Mouse (Mus musculus) spleen, adult 2 months (tissue): ENCODE measurements around the gene Olfr1402.

Experiments used
- CTCF ChIP-seq: fragments of 200-500 bp; IDR thresholded peaks from 2 replicates; pipeline ENCODE4 v1.5.1; 2011; ENCODE audit warnings: mild to moderate bottlenecking, inconsistent platforms; ENCODE audit not compliant: insufficient read depth, insufficient read length, insufficient replicate concordance; ENCODE audit errors: extremely low read depth
- POLR2A ChIP-seq: fragments of 200-500 bp; IDR thresholded peaks from 2 replicates; pipeline ENCODE4 v1.6.1; 2011; ENCODE audit warnings: low read depth, low read length, inconsistent platforms

DNA sequence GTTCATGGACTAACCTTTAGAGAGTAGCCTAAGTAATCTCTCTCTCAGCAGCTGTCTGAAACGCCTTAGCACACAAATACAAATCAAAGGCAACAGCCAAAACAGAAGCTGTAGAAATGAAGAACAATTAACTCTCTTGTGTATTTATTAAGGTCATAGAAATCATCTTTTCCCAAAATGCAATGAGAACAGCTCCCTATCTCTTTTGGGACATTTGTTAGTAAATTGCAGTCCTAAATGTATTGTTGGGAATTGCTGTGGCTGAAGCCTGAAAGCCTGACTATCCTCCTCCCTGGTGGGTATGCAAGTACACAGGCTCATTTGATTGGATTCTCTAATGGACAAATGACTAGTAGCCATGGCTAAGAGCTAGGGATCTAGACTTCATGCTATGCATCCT, at the start of gene Olfr1402:
- TF ChIP-seq CTCF, result no peak
- TF ChIP-seq POLR2A, result no peak
